Mouse (Mus musculus): Measurements from ENCODE around the gene Exosc6.
"Not testable (repeated sequence)": the region's sequence is repeated elsewhere in the genome, so short reads cannot be mapped to it uniquely, and the experiment has no call there.

The Exosc6 gene

GRCm38 (mm10) chr8:111056158-111056663, at the start of gene Exosc6:
Gene Exosc6 (plus strand): TSS chr8:111056339.
- DNase-seq: peak; percentile 93

- DNase-seq: not testable (repeated sequence)
Observed at GRCm38 (mm10) chr8:111010230-111010991, 45.7 kb upstream of the Exosc6 start.

GRCm38 (mm10) chr8:111026609-111027008, 29.5 kb upstream of the Exosc6 start:
- not testable (repeated sequence) for DNase-seq

- DNase-seq: peak; percentile 83
Observed at GRCm38 (mm10) chr8:111027391-111027937, 28.7 kb upstream of the Exosc6 start.

- no peak for DNase-seq
Observed at GRCm38 (mm10) chr8:111029589-111029988, 26.6 kb upstream of the Exosc6 start.

- no peak for DNase-seq
Observed at GRCm38 (mm10) chr8:111030045-111030444, 26.1 kb upstream of the Exosc6 start.

DNA sequence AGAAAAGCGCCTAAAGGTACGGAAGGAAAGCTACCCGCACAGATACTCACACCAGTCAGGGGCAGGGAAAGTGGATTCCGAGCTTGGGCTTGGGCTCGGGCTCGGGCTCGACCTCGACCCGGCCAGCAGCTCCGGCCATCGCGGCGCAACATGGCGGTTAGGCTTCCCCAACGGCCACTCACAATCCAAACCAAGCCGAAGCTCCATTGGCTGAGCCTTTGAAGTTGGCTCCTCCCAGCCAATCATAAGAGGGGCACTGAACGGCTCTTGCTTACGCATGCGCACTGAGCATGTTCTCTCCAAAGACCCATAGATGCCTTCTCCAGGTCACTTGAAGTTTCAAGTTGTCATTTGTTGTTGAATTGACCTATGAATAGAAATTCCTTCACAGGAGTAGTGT, 24.6 kb upstream of the Exosc6 start, which contains the start of gene Ddx19b:
Gene Ddx19b, minus strand, starts transcription at position 180 of the 400 bp plus-strand sequence.
- no peak for DNase-seq

DNA sequence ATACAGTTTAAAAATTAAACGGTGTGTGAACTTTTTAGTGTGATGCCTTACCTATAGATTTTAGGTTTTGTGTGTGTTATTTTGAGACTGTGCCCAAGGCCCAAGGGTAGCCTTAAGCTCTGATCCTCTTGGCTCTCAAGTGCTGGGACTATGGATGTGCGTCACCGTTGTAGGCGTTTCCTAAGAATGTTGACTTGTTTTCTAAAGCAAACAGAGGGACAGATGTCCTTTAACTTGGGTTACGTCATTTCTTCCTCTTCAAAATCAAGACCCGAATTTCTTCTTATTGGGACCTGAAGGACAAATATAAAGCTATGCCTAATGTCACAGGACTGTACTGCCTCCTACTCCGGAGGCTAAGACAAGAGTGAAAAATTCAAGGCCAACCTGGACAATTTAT, 23.2 kb upstream of the Exosc6 start, which contains the start of gene Aars:
Gene Aars, plus strand, starts transcription at position 229 of the 400 bp plus-strand sequence.
- DNase-seq: no peak

DNA sequence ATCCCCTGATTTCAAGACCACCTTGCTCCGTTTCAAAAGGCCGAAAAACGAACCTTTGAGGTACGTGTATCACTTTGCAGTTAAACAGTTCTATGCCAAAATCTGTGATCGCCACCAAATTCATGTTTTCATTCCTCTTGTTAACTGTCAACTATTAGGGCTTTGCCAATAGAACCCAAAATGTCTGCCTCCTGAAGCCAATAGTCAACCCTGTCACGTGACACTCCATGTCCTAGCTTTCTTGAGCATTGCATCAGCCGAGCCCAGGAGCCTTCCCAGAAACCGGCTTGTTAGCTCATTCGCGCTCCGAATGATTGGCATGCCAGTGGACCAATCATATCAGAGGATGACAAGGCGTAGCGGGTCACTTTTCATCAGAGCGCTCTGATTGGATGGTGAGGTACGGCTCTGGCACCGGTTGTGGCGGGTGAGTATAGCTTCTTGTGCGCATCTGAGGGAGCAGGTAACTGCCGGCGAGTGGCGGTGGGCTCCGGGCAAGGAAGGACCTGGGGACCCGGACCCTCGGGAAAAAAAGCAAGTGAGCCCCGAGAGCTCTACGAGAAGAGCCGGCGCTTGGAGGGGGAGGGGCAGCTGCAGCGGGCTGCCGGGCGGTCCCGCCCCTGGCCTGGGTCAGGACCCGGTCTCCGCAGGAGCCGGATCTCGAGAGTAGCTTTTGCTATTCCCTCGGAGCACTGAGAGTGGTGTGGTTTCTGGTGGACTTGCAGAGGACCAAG, 22.5 kb upstream of the Exosc6 start:
- peak; percentile 89 for DNase-seq

DNA sequence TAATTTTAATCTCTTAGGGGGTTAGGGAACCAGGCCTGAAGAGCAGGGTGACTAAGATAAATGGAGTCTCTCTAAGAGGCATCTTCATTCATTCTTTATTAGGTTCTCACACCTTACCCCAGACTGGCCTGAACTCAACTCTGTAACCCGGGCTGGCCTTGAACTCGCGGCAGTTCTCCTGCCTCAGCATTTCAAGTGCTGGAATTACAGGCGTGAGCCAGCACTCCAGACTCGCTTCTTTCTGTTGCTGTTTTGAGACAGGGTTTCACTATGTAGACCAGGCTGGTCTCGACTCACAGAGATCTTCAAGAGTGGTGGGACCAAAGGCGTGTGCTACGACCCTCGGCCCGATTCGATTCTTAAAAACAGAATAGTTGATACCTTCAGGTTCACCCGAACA, 21.9 kb upstream of the Exosc6 start:
- peak; percentile 66 for DNase-seq

DNA sequence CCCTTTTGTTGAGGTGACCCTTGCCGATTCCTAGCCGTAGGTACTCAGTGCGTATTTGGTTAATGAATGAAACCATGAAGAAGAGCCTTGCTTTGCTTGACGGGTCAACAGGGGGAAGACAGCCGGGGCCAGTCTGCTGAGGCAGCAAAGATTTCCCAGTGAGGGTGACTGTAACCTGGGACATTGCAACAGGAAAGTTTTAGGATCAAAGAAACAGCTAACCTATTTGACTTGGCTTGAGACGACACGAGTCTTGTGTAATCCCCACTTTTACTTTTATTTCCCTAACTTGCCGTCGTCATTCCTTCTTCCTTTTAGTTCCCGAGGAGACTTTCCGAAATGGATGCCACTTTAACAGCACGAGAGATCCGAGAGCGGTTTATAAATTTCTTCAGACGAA, 19.5 kb upstream of the Exosc6 start:
- no peak for DNase-seq

DNA sequence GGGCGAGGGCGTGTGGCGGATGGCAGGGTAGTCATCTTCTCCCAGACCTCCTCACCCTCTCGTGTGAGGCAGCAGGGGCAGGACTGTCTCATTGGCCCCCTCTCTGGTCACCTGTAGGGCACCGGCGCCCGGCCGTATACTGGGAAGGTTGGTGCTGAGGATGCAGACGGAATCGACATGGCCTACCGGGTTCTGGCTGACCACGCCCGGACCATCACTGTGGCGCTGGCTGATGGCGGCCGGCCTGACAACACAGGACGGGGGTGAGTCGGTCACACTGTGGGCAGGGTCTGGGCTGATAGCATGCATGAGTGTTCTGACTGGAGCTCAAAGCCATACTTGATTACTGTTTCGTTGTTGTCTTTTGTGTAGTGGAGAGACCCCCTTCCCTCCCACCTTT, 13.6 kb upstream of the Exosc6 start:
- no peak for DNase-seq

- peak; percentile 39 for DNase-seq
Observed at GRCm38 (mm10) chr8:111044003-111044734, 12.0 kb upstream of the Exosc6 start.

DNA sequence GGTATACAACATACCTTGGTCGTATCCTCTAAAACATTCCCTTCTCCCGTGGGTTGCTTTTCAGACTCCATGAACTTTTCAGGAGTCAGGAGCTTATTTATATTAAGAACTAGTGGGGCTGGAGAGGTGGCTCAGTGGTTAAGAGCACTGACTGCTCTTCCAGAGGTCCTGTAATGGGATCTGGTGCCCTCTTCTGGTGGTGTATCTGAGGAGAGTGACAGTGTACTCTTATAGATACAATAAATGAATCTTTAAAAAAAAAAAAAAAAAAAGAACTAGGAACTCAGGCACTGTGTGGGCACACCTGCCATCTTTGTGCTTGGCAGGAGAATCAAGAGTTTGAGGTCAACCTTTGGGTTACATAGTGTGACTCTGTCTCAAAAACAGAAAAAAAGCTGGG, 7.4 kb upstream of the Exosc6 start:
- peak; percentile 53 for DNase-seq

GRCm38 (mm10) chr8:111049106-111049505, 7.0 kb upstream of the Exosc6 start:
- no peak for DNase-seq

DNA sequence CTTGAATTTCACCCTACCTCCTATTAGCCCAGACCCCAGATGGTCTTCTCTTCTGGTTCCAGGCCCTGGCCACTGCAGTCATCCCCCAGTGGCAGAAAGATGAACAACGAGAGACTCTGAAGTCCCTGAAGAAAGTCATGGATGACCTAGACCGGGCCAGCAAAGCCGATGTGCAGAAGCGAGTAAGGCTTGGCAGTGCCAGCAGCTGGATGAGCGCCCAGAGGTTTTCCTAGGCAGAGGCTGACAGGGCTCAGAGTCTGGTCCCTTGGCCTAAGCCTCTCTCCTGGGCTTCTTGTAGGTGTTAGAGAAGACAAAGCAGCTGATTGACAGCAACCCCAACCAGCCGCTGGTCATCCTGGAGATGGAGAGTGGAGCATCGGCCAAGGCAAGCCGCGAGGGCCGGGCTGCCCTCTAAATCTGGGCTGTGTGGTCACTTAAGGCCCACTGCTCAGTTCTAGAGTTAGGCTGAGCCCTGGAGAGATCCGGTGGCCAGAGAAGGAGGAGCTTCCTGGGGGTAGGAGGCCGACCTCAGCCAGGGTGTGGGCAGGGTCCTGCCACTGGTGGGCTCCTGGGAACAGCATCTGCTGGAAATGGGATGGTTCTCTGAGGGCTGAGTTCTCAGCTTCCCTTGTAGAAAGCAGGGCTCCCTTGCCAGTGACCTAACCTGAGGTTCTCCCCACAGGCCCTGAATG, 2.2 kb upstream of the Exosc6 start:
- DNase-seq: no peak

DNA sequence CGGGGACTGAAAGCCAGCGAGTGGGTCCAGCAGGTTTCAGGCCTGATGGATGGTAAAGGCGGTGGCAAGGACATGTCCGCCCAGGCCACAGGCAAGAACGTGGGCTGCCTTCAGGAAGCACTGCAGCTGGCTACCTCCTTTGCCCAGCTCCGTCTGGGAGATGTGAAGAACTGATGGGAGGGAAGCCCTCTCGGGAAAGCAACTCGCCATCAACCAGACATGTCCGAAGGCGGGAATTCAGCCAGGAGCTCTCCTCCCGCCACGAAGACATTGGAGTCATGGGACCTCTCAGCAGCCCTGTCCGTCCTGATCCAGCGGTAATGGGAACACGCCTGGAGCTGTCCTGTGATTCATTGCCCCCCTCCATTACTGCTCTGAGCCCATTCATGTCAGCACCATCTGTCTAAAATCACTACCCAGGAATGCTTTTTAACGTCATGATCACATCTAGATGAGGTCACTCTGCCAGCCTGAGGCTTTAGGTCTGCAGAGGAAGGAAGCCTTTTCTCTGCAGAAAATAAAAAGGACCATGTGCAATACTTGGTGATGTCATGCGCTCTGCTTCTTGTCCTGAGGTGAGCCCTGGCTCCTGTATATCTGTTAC, 1.0 kb upstream of the Exosc6 start:
- no peak for DNase-seq

DNA sequence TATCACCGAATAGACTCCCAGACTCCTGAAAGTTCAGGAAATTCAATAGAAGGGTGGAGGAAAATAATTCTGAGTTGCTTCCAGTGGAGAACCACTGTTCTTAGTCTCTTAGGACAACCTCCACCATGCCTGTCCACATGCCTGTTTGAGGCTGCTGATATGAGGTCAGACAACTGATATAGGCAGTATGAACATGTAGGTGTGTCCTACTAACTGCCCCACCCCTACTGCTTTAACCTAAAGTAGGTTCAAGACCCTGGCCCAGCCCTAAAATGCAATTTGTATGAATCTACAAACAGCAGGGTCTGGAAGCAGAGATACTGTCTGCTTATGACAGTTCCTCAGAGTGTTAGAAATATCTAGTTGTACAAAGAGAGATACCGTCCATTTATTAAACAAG, 478 bp upstream of the Exosc6 start:
- no peak for DNase-seq

GRCm38 (mm10) chr8:111056691-111057293, 653 bp downstream of the Exosc6 start:
- peak; percentile 72 for DNase-seq

DNA sequence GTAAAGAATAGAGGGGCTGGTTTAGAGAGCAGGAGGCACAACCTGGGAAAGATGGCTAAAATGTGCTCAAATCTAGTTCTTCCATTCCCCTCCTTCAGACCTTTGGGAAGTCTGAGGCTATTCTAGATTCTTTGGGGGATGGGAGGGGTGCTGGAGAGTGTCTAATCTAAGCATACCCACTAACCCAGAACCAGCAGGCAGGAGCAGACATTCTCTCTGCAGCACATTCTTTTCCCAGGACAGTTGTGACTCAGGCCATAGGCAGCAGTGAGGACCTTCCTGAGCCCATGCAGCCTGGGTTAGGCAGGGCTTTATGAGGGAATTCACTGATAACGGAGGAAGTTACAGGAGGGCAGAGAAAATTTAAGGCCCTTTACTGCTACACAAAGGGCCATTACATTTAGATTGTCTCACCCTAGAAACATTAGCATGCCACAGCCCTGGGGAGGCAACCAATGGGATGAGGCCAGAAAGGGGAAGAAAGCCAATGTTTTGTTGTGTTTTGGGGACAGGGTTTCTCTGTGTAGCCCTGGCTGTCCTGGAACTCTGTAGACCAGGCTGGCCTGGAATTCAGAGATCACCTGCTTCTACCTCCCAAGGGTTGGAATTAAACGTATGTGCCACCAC, 2.9 kb downstream of the Exosc6 start:
- DNase-seq: no peak

DNA sequence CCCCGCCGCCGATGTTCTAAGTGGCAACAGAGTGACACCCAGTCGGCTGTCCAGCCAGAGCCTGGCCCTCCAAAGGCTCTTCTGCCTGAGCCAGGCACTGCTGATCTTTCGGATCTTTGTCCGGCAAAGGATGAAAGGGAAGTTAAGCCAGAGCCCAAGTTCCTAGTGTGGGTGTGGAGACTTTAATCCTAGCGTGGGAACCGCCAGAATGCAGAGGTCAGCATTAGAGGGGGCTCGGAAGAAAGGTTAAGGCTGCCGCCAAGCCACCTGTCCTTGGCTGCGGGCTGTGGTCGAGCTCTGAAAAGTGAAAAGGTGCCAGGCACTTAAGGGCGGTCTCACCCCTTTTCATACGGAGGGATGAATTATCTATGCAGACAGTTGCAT, 5.5 kb downstream of the Exosc6 start:
- no peak for DNase-seq
